Mouse (Mus musculus) embryonic facial prominence, embryonic 14.5 days (tissue): ENCODE measurements around the gene Zfp524. TPM values are rescaled to one million over a fixed set of nuclear protein-coding genes. Genes with fewer than 3 reads are reported as not detected.
"Not testable (repeated sequence)": the region's sequence is repeated elsewhere in the genome, so short reads cannot be mapped to it uniquely, and the experiment has no call there.

Source experiments
- ATAC-seq: fragments of 200-750 bp; cut with Nextera tagmentation; 2 replicates; pipeline ENCODE4 v1.8.0; 2017; ENCODE audit warnings: low read depth, moderate number of reproducible peaks, moderate TSS enrichment
- DNase-seq: peaks from one replicate; pipeline ENCODE4 v3.0.0-alpha.2; 2015; ENCODE audit warnings: low spot score
- H3K27ac ChIP-seq: fragments of 300-500 bp; sonication (generic); replicated peaks from 2 replicates; pipeline ENCODE4 v1.5.1; 2014; ENCODE audit warnings: low read depth, mild to moderate bottlenecking, low read length, moderate library complexity
- H3K27me3 ChIP-seq: fragments of 300-500 bp; sonication (generic); replicated peaks from 2 replicates; pipeline ENCODE4 v1.6.1; 2014; ENCODE audit warnings: low read length; ENCODE audit not compliant: control insufficient read depth, insufficient read depth
- H3K36me3 ChIP-seq: fragments of 300-500 bp; sonication (generic); 2 replicates; pipeline ENCODE4 v1.6.1; 2014; ENCODE audit warnings: low read length, mixed read lengths; ENCODE audit not compliant: control insufficient read depth, insufficient read depth
- H3K4me1 ChIP-seq: fragments of 300-500 bp; sonication (generic); 2 replicates; pipeline ENCODE4 v1.6.1; 2014; ENCODE audit warnings: antibody characterized with exemption, low read length; ENCODE audit not compliant: control insufficient read depth, insufficient read depth
- H3K4me2 ChIP-seq: fragments of 300-500 bp; sonication (generic); 2 replicates; pipeline ENCODE4 v1.6.1; 2014; ENCODE audit warnings: low read depth, mild to moderate bottlenecking, low read length, moderate library complexity, mixed read lengths
- H3K4me3 ChIP-seq: fragments of 300-500 bp; sonication (generic); 2 replicates; pipeline ENCODE4 v1.5.1; 2014; ENCODE audit warnings: low read depth, mild to moderate bottlenecking, low read length
- H3K9ac ChIP-seq: fragments of 300-500 bp; sonication (generic); 2 replicates; pipeline ENCODE4 v1.6.1; 2014; ENCODE audit warnings: low read depth, mild to moderate bottlenecking, low read length, moderate library complexity, mixed read lengths
- H3K9me3 ChIP-seq: fragments of 300-500 bp; sonication (generic); 2 replicates; pipeline ENCODE4 v1.6.1; 2016; ENCODE audit warnings: low read length; ENCODE audit not compliant: control insufficient read depth
- WGBS: fragments of 180-500 bp; shearing (Covaris S2); extraction: QIAGEN DNeasy Blood & Tissue Kit; methylation state at CpG from one replicate; pipeline ENCODE4 v1.1.7; 2014; 5-methylcytosine and 5-hydroxymethylcytosine counted together
- polyA plus RNA-seq: library from polyadenylated mRNA; unstranded; fragments of >200 nt; fragmentation: Nextera tagmentation; extraction: Ambion mirVana; gene quantifications from 2 replicates; pipeline ENCODE4 v1.2.1, GENCODE M21; 2014

Zfp524 gene
- polyA plus RNA-seq, 1 experiment from 2014 or later: 16.5 TPM

DNA sequence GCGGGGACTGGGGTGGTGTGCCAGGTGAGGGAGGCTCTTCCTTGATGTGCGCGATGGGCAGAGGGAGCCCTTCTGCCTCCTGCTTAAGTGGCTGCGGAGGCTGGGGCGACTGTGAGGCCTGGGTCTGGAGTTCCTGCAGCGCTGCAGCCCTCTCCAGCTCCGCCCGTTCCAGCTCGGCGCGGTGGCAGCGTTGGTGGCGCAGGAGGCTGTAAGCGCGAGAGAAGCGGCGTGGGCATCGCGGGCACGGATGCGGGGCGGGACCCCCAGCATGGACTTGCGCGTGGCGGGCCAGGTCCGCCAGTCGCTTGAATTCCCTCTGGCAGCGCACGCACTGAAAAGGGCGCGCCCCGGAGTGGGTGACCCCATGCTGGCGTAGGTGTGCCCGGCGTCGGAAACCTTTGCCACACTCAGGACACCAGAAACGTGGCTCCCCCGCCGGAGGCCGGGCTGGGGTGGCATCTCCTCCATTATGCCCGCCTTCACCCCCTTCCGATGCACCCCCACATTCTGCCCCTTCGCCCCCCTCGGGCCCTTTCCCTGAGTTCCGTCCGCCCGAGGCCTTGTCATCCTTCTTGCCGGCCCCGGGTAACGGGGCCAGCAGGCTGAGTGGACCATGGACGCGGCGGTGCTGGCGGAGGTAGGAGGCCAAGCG is 20.7 kb upstream of the Zfp524 start:
- Histone ChIP-seq H3K4me2 (peak overlapping the region; percentile 84; the same call in 1 of the 2 replicates), H3K9ac (peak overlapping the region; percentile 19; the same call in 1 of the 2 replicates)

DNA sequence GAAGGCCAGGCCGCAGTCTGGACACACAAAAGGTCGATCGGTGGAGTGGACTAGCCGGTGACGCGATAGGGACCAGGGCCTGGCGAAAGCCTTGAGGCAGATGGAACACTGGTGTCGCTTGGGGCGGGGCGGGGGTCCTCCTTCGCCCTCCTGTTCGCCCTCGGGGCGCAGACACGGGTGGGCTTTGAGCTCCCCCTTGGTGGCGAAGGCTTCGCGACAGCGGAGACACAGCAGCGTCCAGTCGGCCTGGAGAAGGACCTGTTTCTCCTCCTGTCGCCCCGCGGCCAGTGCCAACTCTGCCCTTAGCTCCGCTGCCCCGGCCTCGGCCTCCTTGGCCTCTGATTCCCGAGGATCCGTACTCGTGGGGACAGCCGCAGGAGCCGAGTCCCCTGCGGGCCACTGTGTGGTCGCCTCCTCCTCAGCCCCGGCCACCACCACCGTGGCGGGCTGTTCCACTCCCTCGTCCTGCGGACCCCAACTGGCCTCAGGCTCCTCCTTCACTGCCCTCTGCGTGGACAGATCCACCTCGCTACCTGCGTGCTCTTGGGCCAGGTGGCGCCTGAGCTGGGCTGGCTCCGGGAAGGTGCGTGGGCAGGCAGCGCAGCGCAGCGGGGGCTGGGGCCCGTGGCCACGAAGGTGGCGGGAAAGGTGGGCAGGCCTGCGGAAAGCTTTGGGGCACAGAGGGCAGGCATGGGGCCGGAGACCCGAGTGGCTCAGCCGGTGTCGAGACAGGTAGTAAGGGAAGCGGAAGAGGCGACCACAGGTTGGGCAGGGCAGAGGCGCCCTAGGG is 20.0 kb upstream of the Zfp524 start:
- Histone ChIP-seq H3K4me1 (peaks cover 14% of the 10 kb centered on the region), H3K4me2 (peak overlapping the region; percentile 84), H3K36me3 (peaks cover 31% of the 10 kb centered on the region), H3K9me3 (0 out of 2 replicates have a peak, but pooled peaks cover 8% of the 10 kb centered on the region), H3K9ac (peak overlapping the region; percentile 86; the same call in 1 of the 2 replicates), H3K27ac (no peak overlapping the region), H3K4me3 (peak overlapping the region; percentile 79; the same call in 1 of the 2 replicates), H3K27me3 (peaks cover 5% of the 10 kb centered on the region; the same call in 1 of the 2 replicates)
- no peak for ATAC-seq
- WGBS: 64% methylated on average over 42 of the region's 59 CpGs
- no peak for DNase-seq

More for the DNA sequence above, 20.7 kb upstream of the Zfp524 start:
- peaks cover 14% of the 10 kb centered on the region for H3K4me1 ChIP-seq
- no peak for ATAC-seq
- DNase-seq: no peak
- WGBS: 55% methylated on average over 28 of the region's 55 CpGs
- no peak overlapping the region for H3K27ac ChIP-seq
- peaks cover 5% of the 10 kb centered on the region; the same call in 1 of the 2 replicates for H3K27me3 ChIP-seq
- H3K36me3 ChIP-seq: peaks cover 31% of the 10 kb centered on the region
- no peak overlapping the region for H3K4me3 ChIP-seq
- H3K9me3 ChIP-seq: 0 out of 2 replicates have a peak, but pooled peaks cover 8% of the 10 kb centered on the region

DNA sequence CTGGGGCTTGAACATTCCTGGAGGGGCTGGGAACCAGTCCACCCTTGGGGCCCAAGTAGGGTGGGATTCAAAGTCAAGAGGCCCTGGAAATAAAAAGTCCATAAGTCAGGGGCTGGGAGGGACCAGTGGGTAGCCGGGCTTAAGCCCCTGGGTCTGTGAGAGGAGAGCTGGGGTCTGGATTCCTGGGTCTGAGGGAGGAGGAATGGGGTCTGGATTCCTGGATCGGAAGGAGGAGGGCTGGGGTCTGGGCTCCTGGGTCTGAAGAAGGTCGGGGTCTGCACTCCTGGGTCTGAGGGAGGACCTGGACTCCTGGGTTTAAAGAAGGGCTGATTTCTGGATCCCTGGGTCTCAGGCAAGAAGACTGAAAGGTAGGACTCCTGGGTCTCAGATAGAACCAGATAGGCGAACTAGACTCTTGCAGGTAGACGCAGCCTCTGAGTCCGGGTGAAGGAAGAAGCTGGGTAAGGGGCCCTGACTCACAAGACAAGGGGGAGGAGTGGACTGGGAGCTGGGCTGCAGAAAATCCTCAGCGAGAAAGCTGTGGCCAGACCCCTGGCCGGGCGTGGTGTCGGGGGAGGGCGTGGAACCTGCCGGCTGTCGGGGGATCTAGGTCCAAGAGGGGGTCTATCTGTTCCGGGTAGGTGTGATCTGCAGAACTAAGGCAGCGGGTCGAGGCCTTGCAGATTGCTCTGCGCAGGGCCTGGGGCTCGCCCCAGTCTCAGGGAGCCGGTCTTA is 18.8 kb upstream of the Zfp524 start:
- DNase-seq (no peak), ATAC-seq (no peak)
- Histone ChIP-seq H3K4me3 (peak overlapping the region; percentile 79), H3K27me3 (peaks cover 5% of the 10 kb centered on the region; the same call in 1 of the 2 replicates), H3K9me3 (0 out of 2 replicates have a peak, but pooled peaks cover 8% of the 10 kb centered on the region), H3K27ac (peak overlapping the region; percentile 53), H3K36me3 (peaks cover 31% of the 10 kb centered on the region), H3K4me2 (peak overlapping the region; percentile 84), H3K4me1 (peaks cover 14% of the 10 kb centered on the region), H3K9ac (peak overlapping the region; percentile 86)
- WGBS: 4% methylated on average over 16 of the region's 19 CpGs

DNA sequence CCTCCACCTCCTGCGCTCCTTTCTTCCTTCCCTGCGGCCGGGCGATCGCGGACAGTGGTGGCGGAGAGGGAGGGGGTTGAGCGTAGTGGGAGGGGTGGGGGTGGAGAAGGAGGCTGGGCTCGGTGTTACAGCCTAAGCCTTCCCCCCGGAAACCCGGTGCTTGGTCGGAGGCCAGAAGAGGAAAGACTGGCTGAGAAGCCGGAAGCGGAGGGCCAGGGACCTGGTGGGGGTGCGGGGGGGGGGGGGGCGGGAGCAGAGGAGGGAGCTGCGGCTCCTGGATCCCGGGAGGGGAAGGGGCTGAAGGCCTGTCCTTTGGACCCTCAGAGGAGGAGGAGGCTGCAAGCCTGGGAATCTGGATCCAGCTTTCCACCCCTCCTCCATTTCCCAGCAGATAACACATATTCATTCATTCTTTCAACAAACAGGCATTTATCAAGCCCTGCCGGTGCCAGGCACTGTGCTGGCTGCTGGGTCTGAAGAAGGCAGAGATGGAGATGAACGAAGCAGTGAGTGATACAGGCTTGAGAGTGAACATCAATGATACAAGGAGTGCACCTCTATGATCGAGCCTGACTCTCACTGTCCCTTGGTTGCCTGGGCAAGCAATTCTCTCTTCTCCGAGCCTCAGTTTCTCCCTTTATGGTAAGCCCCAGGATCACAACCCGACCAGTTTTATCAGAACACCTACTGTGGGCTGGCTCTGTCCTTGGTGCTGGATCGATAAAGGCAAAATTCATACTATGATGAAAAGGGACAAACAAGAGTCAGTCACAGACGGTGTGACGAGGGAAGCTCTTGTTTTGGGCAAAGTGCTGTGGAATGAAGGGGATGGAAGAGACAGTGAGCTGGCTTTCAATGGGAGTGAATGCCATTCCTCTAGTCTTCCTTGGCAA is 18.0 kb upstream of the Zfp524 start, which contains the start of gene Zfp579:
Gene Zfp579, minus strand, starts transcription at position 156 of the 893 bp plus-strand sequence.
- H3K4me2 ChIP-seq: peak within 1 kb of the TSS; percentile 84
- H3K36me3 ChIP-seq: peaks cover 30% of the 10 kb centered on the region
- 0 out of 2 replicates have a peak, but pooled peaks cover 4% of the 10 kb centered on the region for H3K9me3 ChIP-seq
- H3K9ac ChIP-seq: peak within 1 kb of the TSS; percentile 86
- H3K27ac ChIP-seq: peak within 1 kb of the TSS; percentile 64
- ATAC-seq (peak; percentile 92), DNase-seq (peak; percentile 93)
- peaks cover 14% of the 10 kb centered on the region for H3K4me1 ChIP-seq
- H3K27me3 ChIP-seq: peaks cover 5% of the 10 kb centered on the region; the same call in 1 of the 2 replicates
- peak within 1 kb of the TSS; percentile 79 for H3K4me3 ChIP-seq
- 7% methylated on average over 15 of the region's 26 CpGs for WGBS

DNA sequence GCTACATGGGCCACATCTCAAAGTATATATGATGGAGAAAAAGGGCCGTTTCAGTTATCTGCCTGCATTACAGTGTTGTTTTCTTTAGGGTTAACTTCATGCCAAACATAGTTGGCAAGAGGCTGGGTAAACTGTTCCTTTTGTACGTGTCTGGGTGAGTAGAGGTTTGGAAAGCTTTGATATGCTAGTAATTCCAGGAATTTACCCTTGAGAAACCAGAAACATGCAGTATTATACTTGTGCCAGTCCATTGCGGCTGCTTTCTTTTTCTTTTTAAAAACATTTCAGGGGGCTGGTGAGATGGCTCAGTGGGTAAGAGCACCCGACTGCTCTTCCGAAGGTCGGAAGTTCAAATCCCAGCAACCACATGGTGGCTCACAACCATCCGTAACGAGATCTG is 17.3 kb upstream of the Zfp524 start:
- Histone ChIP-seq H3K9me3 (0 out of 2 replicates have a peak, but pooled peaks cover 4% of the 10 kb centered on the region), H3K27me3 (peaks cover 5% of the 10 kb centered on the region; the same call in 1 of the 2 replicates), H3K36me3 (peaks cover 23% of the 10 kb centered on the region), H3K9ac (no peak overlapping the region; the same call in 1 of the 2 replicates), H3K4me1 (peaks cover 14% of the 10 kb centered on the region), H3K27ac (no peak overlapping the region), H3K4me3 (peak overlapping the region; percentile 79), H3K4me2 (peak overlapping the region; percentile 84)
- WGBS: 52% methylated on average over 6 of the region's 8 CpGs
- DNase-seq: no peak
- no peak for ATAC-seq

DNA sequence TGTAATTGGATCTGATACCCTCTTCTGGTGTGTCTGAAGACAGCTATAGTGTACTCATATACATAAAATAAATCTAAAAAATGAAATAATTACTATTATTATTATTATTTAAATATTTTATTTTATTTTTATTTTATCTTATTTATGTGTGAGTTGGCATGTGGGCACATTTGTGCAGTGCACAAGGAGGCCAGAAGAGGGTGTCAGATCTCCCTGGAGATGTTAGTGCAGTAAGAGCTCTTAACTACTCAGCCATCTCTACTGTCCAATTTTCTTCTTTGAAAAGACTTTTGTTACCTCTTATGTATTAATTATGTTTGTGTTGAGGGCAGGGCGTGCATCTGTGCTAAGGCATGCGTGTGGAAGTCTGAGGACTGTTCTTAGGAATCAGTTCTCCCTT is 14.3 kb upstream of the Zfp524 start:
- Histone ChIP-seq H3K4me2 (no peak overlapping the region), H3K4me3 (no peak overlapping the region), H3K9me3 (no peaks in the 10 kb centered on the region), H3K27me3 (no peaks in the 10 kb centered on the region), H3K36me3 (no peaks in the 10 kb centered on the region), H3K9ac (no peak overlapping the region), H3K4me1 (peaks cover 11% of the 10 kb centered on the region), H3K27ac (no peak overlapping the region)
- 71% methylated on average over 2 of the region's 2 CpGs for whole genome bisulfite sequencing
- no peak for DNase-seq
- ATAC-seq: no peak

DNA sequence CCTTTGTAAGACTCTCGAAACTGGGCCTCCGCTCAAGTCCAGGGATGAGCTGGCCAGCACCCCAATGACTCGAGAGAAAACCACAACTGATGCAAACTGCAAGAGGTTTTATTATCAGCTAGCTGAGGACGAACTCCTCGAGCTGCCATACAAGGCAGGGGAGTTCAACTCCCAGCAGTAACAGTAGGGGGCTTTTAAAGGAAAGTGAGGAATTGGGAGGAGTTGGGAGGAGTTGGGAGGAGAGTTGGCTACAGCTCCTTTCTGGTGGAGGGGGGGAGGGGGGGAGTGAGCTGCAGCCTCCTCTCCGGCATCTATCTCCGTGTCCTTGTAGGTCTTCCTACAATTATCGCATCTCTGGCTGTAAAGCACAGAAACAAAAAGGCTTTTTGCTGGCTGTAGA is 11.3 kb upstream of the Zfp524 start:
- not testable (repeated sequence) for H3K27me3 ChIP-seq, H3K4me3 ChIP-seq, DNase-seq, H3K4me1 ChIP-seq, H3K27ac ChIP-seq, H3K9ac ChIP-seq, H3K9me3 ChIP-seq, H3K4me2 ChIP-seq, ATAC-seq
- H3K36me3 ChIP-seq: peaks cover 15% of the 10 kb centered on the region
- WGBS: 58% methylated on average over 8 of the region's 8 CpGs
